Mouse (Mus musculus) kidney, adult 2 months (tissue): ENCODE results near the gene Dyrk2.

Experiments used
- CTCF ChIP-seq: fragments of 200-500 bp; conservative IDR thresholded peaks from 2 replicates; pipeline ENCODE4 v1.5.1; 2011; ENCODE audit warnings: low read depth, mild to moderate bottlenecking, control low read depth, low read length, moderate library complexity, mixed read lengths; ENCODE audit not compliant: insufficient read depth, insufficient read length
- POLR2A ChIP-seq: fragments of 200-500 bp; IDR thresholded peaks from one replicate; pipeline ENCODE4 v1.6.1; 2011; ENCODE audit warnings: low read depth, low read length, control low read depth

- no peak for TF ChIP-seq CTCF
- TF ChIP-seq POLR2A, result no peak
Measured at GRCm38 (mm10) chr10:118839343-118840141, 30.5 kb downstream of the Dyrk2 start.
